Mouse (Mus musculus): Measurements from ENCODE around the gene Abcg5. TPM values are rescaled to one million over a fixed set of nuclear protein-coding genes. Genes with fewer than 3 reads are reported as not detected.

Gene Abcg5
- total RNA-seq, 2 experiments from 2014 or later = not detected

DNA sequence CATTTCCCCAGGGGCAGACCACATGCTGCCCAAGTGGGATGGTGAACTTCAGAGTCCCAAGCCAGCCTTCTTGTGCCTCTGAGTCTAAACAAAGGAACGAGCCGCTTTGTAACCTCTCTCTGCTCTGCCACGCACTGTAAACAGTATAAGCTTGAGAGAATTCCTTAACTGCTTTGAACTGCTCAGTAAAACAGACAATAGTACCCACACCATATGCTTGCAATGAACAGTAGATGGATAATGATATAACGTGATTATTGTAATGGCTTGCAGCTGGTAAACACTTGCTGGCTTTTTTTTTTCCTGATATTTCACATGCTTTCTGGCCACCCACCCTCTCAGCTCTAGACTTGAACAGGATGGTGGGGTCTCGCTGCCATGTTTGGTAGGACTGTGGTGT lies 5.2 kb upstream of the Abcg5 start:
- DNase-seq (ENCODE audit: low spot score in 2 of 2) = no peak

DNA sequence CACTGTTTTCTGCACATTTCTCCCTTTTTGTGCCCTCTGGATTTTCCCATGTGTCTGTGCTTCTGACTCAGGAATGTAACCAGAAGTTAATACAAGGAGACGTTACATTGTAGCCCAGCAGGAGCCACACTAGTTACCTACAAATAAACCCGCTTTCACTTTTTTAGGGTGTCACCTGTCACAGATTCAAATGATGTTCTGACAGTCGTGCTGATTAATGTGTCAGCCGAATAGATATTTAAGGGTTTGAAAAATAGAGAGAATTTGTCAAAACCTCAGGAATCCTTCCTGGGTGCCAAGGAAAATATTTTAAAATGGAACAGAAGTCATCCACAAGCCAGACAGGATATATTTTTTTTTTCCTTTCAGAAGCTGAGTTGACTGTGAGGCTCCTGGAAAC lies 2.5 kb upstream of the Abcg5 start:
- DNase-seq (ENCODE audit: low spot score in 2 of 2) = no peak

GRCm38 (mm10) chr17:84684284-84684683 lies 1.5 kb upstream of the Abcg5 start:
- DNase-seq (ENCODE audit: low spot score in 2 of 2) = no peak

DNA sequence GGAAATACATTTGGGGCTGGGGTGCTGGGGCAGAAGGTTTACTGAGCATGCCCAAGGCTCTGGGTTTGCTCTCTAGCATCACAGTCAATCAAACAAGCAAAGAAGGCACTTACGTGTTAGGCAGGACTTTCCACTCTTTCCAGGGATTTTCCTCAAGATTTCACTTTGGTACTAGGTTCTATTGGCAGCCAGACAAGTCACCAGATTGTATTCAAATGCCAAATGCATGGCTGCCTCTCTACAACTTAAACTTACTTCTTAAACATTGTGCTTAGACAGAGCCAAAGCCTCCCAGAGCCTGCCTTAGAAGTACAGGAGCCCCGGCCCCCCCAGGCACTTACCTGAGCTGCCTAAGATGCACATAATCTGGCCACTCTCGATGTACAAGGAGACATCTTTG lies 1.1 kb downstream of the Abcg5 start:
- DNase-seq (ENCODE audit: low spot score in 2 of 2) = peak; percentile 28 to 53

- no peak for DNase-seq (ENCODE audit: low spot score in 2 of 2)
Observed at GRCm38 (mm10) chr17:84677595-84677994, 5.2 kb downstream of the Abcg5 start.

- no peak for DNase-seq (ENCODE audit: low spot score in 2 of 2)
Observed at GRCm38 (mm10) chr17:84675951-84676366, 6.9 kb downstream of the Abcg5 start, which contains the start of gene Abcg8. Abcg8 (plus strand) TSS chr17:84676302.

GRCm38 (mm10) chr17:84675204-84675603 lies 7.6 kb downstream of the Abcg5 start:
- peak in 1 of 2 experiments; percentile 8 for DNase-seq (ENCODE audit: low spot score in 2 of 2)

DNA sequence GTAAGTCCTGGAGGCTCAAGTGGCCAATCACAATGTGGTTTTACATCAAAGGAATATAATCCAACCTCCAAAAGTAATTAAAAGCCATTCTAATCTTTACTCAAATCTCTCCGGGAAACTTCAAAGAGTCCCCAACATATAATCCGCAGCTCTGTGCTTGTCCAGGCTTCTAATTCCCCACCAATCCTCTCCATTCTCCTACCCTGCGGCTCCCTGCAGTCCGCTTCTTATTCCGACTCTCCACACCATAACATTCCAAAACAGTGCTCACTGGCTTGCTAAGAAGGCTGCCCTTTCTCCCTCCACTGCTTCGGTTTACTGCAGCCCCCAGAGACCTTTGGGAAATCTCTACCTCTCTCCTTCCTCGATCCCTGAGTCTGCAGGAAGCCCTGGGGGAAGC lies 8.8 kb downstream of the Abcg5 start:
- no peak for DNase-seq (ENCODE audit: low spot score in 2 of 2)

- no peak for DNase-seq (ENCODE audit: low spot score in 2 of 2)
Observed at GRCm38 (mm10) chr17:84672376-84673369, 10.1 kb downstream of the Abcg5 start.

GRCm38 (mm10) chr17:84667848-84668247 lies 15.0 kb downstream of the Abcg5 start:
- DNase-seq (ENCODE audit: low spot score in 2 of 2) = no peak

DNA sequence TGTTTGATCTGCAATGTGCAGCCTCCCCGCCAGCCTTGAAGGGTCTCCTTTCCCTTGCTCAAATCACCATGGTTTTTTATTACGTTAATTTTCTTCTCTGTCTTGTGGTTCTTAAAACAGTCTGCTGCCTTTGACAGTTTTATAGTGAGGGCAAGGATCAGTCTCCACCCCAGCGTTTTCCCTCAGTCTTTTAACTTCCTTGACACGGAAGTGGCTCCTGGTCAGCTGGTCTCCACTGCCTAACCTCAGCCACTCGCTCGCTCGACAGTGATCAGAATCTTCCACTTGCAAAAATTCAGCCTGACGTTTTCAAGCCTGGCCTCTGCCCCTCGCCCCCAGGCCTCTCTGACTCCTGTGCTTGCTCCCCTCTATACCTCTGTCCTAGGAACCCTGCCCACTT lies 17.1 kb downstream of the Abcg5 start:
- no peak for DNase-seq (ENCODE audit: low spot score in 2 of 2)

- DNase-seq (ENCODE audit: low spot score in 2 of 2) = no peak
Observed at GRCm38 (mm10) chr17:84665053-84665452, 17.8 kb downstream of the Abcg5 start.

DNA sequence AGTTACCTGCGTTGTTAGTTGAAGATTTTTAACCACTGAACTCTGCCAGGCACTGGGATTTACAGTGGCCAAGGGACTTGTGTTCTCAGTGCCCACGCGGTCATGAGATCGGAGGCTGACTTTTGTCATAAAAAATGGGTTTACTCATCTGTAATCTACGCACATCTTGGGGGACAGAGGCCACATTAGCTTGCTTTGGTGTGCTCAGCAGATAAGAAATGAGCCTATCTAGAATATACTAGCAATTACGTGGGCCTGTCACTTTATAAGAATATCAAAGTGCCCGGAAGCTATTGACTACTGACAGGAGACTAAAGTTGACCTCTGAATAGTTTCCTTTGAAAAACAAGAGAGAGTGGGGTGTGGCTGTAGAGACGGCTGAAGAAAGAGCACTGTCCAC lies 23.9 kb downstream of the Abcg5 start:
- DNase-seq (ENCODE audit: low spot score in 2 of 2) = no peak

DNA sequence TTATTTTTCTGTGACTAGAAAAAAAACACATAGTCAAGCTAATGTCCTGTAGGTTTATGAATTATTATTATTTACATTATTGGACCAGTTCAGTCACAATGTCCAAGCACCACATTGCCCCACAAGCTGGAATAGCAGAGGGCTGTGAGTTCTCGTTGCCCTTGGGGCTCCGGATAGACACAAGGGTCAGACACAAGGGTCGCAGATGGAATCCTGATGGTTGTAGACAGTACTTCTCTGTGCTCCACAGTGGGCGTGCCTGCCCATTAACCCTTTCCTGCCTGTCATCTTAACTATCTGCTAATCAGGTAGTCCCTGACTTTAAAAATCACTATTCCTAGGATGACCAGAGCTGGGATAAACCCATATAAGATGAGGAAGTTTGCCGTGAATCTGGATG lies 24.6 kb downstream of the Abcg5 start:
- DNase-seq (ENCODE audit: low spot score in 2 of 2) = no peak

DNA sequence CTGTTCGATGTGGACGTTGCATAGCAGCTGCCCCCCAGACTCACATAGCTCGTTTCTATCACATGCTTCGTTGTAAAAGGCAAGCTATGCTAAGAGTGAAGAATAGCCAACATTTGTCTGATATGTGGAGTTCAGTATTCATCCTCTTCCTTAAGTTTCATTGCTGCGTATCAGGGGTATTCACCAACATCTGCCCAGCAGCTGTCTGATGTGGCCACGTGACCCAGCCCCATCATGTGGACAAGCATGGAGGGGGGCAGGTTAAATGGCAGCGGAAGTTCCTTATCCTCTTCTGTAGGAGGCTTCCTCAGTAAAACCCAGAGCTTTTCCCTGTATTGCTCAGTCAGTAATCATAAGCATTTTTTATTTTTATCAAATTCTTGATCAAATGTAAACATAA lies 25.0 kb downstream of the Abcg5 start:
- no peak for DNase-seq (ENCODE audit: low spot score in 2 of 2)

GRCm38 (mm10) chr17:84657422-84657732 lies 25.4 kb downstream of the Abcg5 start:
- DNase-seq (ENCODE audit: low spot score in 2 of 2) = no peak

DNA sequence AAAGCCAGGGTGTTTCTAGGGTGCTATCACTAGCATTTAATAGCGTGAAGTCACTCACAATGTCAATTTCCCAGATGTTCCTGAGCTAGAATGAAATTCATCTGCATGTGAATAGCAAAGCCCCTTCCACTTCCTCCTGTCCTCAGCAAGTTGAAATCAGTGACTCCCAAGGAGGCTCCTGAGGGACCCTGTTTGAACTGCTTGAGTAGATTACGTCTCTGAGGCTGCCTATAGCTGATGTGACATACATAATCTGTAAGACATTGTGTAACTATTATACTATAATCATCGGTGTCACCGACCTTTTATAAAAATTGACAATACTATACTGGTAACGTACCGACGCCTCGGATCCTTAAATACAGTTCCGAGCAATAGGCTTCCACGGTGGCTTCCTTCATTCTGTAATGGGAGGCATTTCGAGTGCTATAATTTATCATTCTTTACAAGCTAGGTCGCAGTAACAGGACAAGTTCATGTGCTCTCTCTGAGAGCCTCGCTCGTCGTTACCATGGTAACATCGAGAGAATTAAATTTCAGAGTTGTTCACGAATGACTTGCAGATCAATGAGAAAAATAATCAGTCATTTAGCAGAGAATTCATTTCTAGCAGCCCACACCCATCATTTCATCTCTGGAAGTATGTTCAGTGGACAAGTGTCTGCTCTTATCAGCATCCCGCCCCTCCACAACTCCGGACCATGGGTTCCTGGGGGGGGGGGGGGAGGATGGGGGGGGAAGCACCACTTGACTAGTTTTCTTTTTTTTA lies 26.0 kb downstream of the Abcg5 start:
- no peak for DNase-seq (ENCODE audit: low spot score in 2 of 2)

DNA sequence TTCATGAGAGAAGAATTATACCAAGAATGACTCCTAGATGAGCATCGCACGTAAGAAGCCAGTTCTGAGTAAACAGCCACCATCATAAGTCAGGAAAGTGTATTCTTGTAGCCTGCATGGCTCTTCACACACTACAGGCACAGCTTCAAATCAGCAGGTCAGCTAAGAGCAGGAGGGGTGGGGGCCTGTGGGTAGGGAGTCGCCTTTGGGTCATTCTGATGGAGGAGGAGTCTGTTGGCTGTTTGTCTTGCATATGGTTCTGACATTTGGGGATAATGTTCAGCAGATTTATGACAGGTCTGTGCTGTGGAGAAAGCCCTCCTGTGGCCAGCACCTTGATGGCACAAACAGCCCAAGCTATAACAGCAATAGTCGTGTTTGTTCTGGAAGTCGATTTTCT lies 26.6 kb downstream of the Abcg5 start:
- no peak for DNase-seq (ENCODE audit: low spot score in 2 of 2)

GRCm38 (mm10) chr17:84653544-84653943 lies 29.3 kb downstream of the Abcg5 start:
- DNase-seq (ENCODE audit: low spot score in 2 of 2) = no peak

GRCm38 (mm10) chr17:84650302-84651017 lies 32.4 kb downstream of the Abcg5 start:
- DNase-seq (ENCODE audit: low spot score in 2 of 2) = no peak

DNA sequence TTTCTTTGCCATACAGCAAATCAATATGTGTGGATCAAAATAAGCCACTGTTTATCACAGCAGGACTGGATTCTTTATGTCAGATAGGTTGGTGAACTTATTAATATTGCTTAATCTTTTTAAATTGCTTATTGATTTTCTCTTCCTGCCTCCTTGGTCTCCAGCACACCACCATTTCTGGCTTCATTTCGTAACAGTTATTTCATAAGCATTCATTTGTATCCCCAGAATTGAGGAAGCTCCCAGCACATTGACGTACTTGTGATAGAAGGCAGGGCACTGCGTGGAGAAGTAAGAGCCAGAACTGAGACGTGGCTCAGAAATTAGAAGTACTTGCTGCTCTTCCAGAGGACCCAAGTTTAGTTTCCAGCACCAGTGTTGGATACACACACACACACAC lies 35.2 kb downstream of the Abcg5 start:
- no peak for DNase-seq (ENCODE audit: low spot score in 2 of 2)

DNA sequence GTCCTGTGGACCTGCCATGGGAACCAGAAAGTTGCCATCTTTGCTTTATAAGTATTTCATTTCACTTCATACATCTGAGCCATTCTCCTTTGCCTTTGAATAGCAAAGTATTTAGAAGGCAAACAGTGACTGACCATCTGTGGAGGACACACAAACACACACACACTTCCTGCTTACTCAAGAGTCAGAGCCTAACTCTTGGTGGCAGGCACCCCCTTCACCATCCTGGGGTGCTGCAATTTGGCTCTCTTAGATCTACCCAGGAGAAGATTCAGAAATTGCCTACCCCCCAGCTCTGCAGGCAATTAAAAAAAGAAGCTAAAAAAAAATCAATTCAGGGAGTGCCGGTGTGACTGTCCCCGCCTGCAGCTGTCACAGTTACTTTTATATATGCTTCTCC lies 36.3 kb downstream of the Abcg5 start:
- no peak for DNase-seq (ENCODE audit: low spot score in 2 of 2)
